ENCODE assay signal across 9 mouse cellular contexts in the genomic region with DNA sequence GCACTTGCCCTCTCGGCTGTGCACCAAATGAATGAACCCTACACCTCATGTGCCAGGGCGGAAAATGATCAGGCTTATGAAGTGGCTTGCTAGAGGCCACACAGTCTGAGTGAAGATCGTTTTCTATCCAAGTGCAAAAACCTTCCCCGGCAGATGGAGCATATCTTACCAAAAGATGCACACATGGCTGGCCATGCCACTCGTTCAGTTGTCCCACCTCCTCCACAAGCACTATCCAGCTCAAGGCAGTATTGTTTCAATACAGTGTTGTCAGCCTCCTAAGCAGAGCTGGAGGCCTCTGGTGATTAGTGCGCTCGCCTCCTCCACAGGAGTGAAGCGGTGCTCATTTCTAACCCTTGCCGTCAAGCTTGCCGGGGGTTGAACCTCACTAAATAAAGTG.
DNase-seq lines count a peak whose midpoint lies in the region; ATAC-seq and TF ChIP-seq lines count a peak whose summit lies in the region.
"Had no signal": no experiment of that assay in that cellular context is flagged by ENCODE, and none has a peak within 500 bp of the region (broad histone marks: within the 10 kb centered on the region; RNA-seq: fewer than 3 reads in every experiment).

No protein-coding gene starts in this region.

- no peak for TF ChIP-seq CTCF in bone marrow, adult 2 months (IDR thresholded peaks at IDR 0.05; ENCODE audit: control insufficient read depth, insufficient read depth, low read length)

- 0 out of 2 replicates have a peak, but pooled peaks cover 4% of the 10 kb centered on the region for H3K9me3 ChIP-seq in kidney, embryonic 15.5 days (replicated peaks)
- H3K9me3 ChIP-seq in megakaryocyte, embryonic 14.5 days, result peaks cover 31% of the 10 kb centered on the region

- no peak overlapping the region for H3K9ac ChIP-seq in kidney, embryonic 15.5 days
- H3K9ac ChIP-seq: limb, embryonic 12.5 days had no signal

- peak overlapping the region; percentile 36; the same call in 1 of the 2 replicates for H3K4me3 ChIP-seq in kidney, embryonic 15.5 days (replicated peaks)
- H3K4me3 ChIP-seq in bone marrow, adult 2 months (replicated peaks; ENCODE audit: control insufficient read depth, low read depth, low read length), result peak overlapping the region; percentile 12
- H3K4me3 ChIP-seq in megakaryocyte, embryonic 14.5 days (replicated peaks), result peak overlapping the region; percentile 31
- H3K4me3 ChIP-seq: limb, embryonic 12.5 days had no signal

- TF ChIP-seq POLR2A in bone marrow, adult 2 months (IDR thresholded peaks at IDR 0.05; ENCODE audit: borderline replicate concordance, control insufficient read depth, low read depth, low read length), result no peak

- H3K36me3 ChIP-seq in kidney, embryonic 15.5 days, result no peaks in the 10 kb centered on the region
- no peaks in the 10 kb centered on the region for H3K36me3 ChIP-seq in megakaryocyte, embryonic 14.5 days (replicated peaks; ENCODE audit: low read length)
- H3K36me3 ChIP-seq: limb, embryonic 12.5 days had no signal

- H3K4me1 ChIP-seq in kidney, embryonic 15.5 days, result peaks cover 31% of the 10 kb centered on the region
- peaks cover 2% of the 10 kb centered on the region; the same call in 1 of the 2 replicates for H3K4me1 ChIP-seq in bone marrow, adult 2 months (ENCODE audit: control insufficient read depth, insufficient read depth, low read length)
- peaks cover 9% of the 10 kb centered on the region; the same call in 1 of the 2 replicates for H3K4me1 ChIP-seq in megakaryocyte, embryonic 14.5 days
- H3K4me1 ChIP-seq: limb, embryonic 12.5 days had no signal

- ATAC-seq in kidney, embryonic 15.5 days (replicated peaks; ENCODE audit: low FRiP score), result peak; percentile 69

- H3K27ac ChIP-seq in kidney, embryonic 15.5 days, result peak overlapping the region; percentile 71
- no peak overlapping the region for H3K27ac ChIP-seq in bone marrow, adult 2 months (ENCODE audit: control insufficient read depth, insufficient read depth, low read depth, low read length, poor library complexity)
- H3K27ac ChIP-seq: limb, embryonic 12.5 days had no signal

- WGBS in kidney, embryonic 15.5 days, result 42% methylated on average over 10 of the region's 10 CpGs
- WGBS in bone marrow, adult 2 months, result 26% methylated on average over 10 of the region's 10 CpGs

- peak overlapping the region; percentile 56 for H3K4me2 ChIP-seq in kidney, embryonic 15.5 days
- H3K4me2 ChIP-seq: limb, embryonic 12.5 days had no signal

- no peaks in the 10 kb centered on the region for H3K27me3 ChIP-seq in kidney, embryonic 15.5 days
- peaks cover 2% of the 10 kb centered on the region for H3K27me3 ChIP-seq in megakaryocyte, embryonic 14.5 days (replicated peaks)
- H3K27me3 ChIP-seq: limb, embryonic 12.5 days had no signal

- DNase-seq in cerebellum, adult 11 months, result peak; percentile 18
- DNase-seq in cerebellum, adult 11-12 months, result no peak
- DNase-seq in kidney, adult 8-10 months, result no peak
- DNase-seq in B cell, adult 2 months, result no peak
- DNase-seq in gastrocnemius, adult 18-20 months (ENCODE audit: low spot score), result no peak
